Mouse (Mus musculus) cerebellum, adult 2 months (tissue): Measurements from ENCODE around the gene Smtn.

Experiments used
- CTCF ChIP-seq: fragments of 200-500 bp; IDR thresholded peaks from 2 replicates; pipeline ENCODE4 v1.5.1; 2011; ENCODE audit warnings: low read depth, mild to moderate bottlenecking, control low read depth, low read length, moderate library complexity, borderline replicate concordance; ENCODE audit not compliant: insufficient read depth
- POLR2A ChIP-seq: fragments of 200-500 bp; IDR thresholded peaks from 2 replicates; pipeline ENCODE4 v1.6.1; 2011; ENCODE audit warnings: low read length, control low read depth, borderline replicate concordance; ENCODE audit not compliant: insufficient read depth

GRCm38 (mm10) chr11:3510321-3510720, 30.1 kb downstream of the Smtn start:
- TF ChIP-seq POLR2A, result no peak
- no peak for TF ChIP-seq CTCF
